Mouse (Mus musculus) layer of hippocampus, postnatal 36 days (tissue): ENCODE measurements around the gene Ctsk. TPM values are rescaled to one million over a fixed set of nuclear protein-coding genes. Genes with fewer than 3 reads are reported as not detected.
"Not testable (repeated sequence)": the region's sequence is repeated elsewhere in the genome, so short reads cannot be mapped to it uniquely, and the experiment has no call there.

Source experiments
- DNase-seq, 2 experiments: peaks; one replicate each; pipeline ENCODE4 v3.0.0; 2022
- total RNA-seq, 2 experiments: library from RNA; stranded (reverse); gene quantifications; 2 replicates each; pipeline ENCODE4 v1.2.3; 2021

Ctsk gene
- total RNA-seq, 2 experiments from 2014 or later = 3.1 to 3.7 TPM

DNA sequence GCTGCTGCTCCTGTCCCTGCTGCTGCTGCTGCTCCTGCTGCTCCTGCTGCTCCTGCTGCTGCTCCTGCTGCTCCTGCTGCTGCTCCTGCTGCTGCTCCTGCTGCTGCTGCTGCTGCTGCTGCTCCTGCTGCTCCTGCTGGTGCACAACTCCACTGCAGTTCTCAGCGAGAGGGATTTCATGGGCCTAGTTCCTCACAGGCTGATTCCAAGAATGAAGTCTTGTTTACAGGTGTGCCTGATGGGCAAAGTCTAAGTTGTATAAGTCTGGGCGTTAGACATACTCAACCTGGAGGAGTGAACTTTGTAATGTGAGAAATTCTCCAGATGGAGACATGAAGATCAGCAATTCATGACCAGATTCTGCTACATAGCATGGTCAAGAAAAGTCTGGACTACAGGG, 25.6 kb downstream of the Ctsk start:
- no peak for DNase-seq

DNA sequence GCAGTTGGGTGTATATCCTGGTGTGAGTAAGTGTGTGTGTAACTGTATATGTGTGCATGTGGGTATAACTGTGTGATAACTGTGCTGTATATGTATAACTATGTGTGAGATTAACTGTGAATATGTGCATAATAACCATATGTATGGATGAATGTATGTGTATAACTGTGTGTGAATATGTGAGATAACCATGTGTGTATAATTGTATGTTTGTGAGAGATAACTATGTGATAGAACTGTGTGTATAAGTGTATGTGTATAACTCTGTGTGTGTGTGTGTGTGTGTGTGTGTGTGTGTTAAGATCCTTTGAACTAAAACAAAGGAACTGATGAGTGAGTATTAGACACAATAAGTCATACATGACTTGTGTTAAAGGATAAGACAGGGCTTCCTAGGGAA, 27.1 kb downstream of the Ctsk start:
- no peak for DNase-seq

DNA sequence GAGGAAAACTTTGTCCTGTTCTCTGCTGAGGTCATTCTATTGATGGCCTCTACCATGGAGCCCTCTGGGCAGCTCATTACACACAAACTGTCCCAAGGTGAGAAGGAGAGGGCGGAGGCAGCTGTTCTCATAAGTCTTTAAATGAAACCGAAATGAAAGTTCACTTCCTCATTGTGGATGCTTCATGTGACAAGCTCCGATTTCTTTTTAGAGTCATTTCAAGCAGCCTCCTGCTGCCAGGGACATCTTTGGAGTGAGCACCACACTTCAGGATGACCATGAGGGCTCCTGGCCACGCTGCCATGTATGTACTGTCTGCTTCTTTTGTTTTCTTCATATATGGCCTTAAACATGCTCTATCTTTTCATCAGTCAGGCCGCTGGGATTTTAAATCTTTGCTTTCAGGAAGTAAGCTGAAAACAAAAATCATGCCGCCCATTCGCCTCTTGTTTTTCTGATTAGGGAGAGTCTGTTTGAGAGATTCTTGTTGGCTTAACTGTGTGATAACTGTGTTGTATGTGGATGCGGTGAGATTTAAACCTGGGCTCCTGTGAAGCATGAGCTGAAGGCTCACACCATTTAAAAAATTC, 27.7 kb downstream of the Ctsk start, which contains the start of gene Ctss:
Ctss (plus strand) TSS at position 165 of the 590 bp plus-strand sequence.
- DNase-seq = no peak

DNA sequence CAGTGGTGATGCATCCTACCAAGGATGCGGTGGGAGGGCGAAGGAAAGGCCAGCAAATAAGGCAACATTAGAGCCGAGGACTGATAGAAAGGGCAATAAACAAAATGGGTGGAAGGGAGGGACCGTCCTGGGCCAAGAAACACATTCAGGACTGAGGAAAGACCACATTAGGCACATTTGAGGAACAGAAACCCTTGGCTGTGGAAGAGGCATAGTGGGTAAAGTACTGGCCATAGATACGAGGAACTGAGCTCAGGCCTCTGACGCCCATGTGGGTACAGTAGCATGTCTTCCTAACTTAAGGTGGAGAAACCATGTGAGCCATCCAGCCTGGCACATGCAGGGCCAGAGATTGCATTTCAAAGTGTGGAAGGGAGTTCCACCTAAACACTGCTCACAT, 30.8 kb downstream of the Ctsk start:
- no peak for DNase-seq

DNA sequence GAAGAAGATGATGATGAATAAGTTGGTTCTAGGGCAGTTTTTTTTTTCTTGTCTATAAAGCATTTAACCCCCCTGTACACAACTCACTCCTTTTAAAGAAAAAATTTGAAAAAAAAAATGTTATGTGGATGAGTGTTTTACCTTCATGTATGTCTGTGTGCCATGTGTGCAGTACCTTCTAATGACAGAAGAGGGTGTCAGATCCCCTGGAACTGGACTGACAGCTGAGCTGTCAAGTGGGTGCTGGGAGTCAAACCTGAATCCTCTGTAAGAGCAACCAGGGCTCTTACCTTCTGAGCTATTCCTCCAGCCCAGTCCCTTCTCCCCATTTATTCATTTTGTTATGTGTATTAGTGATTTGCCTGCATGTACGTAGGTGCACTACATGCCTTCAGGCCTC, 32.0 kb downstream of the Ctsk start:
- no peak for DNase-seq

DNA sequence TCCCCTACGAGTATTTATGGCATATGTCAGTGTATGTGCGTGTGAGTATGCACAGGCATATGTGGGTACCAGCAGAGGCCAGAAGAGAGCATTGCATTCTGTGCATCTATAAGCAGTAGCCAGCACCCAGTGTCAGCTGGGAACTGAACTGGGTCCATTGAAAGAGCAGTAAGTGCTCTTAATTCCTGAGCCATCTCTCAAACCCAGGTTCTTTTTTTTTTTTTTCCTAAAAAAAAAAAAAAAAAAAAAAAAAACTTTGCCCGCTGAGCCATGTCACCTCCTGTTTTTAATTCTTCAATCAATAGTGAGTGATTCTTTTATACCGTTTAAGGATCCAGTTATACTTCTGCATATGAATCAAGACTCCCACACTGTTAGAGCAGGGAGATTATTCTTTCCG, 34.3 kb downstream of the Ctsk start:
- DNase-seq = no peak

DNA sequence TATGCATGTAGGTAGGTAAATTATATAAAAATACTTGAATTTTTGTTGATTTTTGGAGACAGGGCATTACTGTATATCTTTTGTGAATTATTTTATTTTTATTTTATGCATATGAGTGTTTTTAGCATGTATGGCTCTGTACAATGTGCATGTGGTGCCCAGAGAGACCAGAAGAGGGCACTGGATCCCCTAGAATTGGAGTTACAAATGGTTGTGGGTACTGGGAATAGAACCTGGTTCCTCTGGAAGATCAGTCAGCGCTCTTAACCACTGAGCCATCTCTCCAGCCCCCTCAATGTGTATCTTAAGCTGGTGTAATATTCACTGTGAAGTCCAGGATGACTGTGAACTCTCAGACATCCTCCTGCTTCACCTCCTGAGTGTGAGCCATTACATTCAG, 35.9 kb downstream of the Ctsk start:
- DNase-seq = no peak

DNA sequence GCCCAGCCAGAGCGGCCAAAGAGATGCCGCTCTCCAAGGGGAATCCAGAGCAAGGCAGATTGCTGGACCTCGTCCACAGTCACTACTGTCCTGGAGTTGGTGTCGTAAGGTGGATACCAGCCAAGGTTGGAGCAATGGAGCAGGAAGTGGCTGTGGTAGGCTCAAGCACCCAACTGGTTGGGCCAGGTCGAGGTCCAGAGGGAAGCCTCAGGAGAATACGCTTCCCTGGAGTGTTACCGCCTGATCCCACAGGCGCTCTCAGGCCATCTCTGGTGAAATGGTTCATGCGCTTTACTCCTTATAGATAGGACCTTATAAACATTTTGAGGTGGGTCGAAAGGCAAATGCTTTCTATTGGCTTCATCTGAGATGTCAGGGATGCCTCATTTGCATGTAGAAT, 39.9 kb downstream of the Ctsk start:
- DNase-seq = no peak

DNA sequence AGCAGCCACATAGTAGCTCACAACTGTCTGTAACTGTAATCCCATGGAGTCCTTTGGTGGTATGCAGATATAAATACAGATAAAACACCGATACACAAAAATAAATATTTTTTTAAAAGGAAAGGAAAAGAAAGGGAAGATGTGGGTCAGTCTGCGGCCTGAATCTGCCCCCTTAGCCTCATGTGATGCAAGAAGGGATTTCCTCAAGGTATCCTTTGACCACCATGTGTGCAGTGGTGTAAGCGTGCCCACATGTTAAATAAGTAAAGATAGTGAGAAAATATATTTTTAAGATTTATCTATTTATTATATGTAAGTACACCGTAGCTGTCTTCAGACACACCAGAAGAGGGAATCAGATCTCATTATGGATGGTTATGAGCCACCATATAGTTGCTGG, 40.8 kb downstream of the Ctsk start:
- no peak for DNase-seq

DNA sequence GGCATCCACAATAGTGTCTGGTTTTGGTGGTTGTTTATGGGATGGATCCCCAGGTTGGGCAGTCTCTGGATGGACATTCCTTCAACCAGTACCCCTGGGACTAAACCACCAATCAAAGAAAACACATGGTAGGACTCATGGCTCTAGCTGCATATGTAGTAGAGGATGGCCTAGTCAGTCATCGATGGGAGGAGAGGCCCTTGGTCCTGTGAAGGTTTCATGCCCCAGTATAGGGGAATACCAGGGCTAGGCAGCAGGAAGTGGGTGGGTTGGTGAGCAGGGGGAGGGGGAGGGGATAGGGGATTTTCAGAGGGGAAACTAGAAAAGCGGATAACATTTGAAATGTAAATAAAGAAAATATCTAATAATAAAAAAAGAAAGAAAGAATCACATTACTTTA, 42.1 kb downstream of the Ctsk start:
- not testable (repeated sequence) for DNase-seq

DNA sequence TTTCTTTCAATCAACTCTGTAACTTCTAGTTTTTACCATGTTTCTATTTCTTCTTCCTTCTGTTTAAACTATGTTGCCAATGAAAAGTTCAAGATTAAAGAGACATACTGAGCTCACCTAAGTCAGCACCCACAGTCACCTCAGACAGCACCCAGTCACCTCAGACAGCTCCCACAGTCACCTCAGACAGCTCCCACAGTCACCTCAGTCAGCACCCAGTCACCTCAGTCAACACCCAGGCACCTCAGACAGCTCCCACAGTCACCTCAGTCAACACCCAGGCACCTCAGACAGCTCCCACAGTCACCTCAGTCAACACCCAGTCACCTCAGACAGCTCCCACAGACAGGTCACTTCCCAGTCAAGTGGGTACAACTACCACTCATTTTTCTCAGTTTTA, 43.1 kb downstream of the Ctsk start:
- no peak for DNase-seq

DNA sequence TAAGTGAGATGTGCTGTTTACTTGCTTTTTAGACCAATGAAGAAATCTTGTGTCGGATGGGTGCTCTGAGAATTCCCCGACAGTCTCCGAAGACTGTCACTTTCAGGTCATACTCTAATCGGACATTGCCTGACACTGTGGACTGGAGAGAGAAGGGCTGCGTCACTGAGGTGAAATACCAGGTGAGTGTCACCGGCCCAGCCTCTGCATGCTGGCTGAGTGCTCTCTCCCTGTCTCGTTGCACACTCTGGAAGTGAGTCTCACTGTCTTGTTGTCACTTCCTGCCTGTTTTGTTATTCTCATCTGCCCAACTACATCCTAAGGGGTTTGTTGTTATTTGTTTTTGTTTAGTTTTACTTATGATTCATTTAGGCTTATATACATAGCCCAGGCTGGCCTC, 43.9 kb downstream of the Ctsk start:
- no peak for DNase-seq

DNA sequence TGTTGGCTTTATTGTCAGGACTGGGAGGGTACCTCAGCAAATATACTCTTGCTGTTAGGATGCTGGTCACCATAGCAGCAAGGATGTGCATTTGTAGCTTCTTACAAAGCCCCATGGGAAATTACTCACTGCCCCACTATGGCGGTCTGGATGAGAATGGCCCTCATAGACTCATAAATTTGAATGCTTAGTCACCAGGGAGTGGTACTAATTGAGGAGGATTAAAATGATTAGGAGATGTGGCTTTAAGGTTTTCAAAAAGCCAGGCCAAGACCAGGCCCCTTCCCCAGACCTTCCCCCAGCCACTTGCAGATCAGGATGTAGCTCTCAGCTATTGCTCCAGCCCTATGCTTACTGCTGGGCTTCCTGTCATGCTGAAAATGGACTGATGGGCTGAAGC, 51.1 kb downstream of the Ctsk start:
- no peak for DNase-seq

DNA sequence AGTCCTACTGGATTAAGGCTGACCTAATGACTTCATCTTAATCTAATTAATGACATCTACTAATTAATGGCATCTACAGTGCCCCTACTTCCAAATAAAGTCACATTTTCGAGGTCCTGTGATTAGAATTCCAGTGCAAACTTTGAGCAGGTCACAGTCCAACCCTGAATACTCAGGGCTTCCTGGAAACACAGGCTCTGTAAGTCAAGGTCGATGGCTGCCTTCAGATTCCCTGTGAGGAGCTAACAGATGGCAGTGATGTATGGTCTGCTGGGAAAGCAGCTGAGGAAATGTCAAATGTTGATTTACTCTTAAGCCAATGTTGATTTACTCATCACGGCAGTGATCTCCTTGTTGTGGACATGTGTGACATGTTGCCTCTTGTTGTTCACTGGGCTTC, 54.9 kb downstream of the Ctsk start:
- no peak for DNase-seq

Other genes with a start within 250 kb of the Ctsk start
- gene Bnipl, start 248.1 kb upstream of the Ctsk start, total RNA-seq = under 1 TPM; 0.56 to 0.65 TPM
- gene Mindy1, start 217.9 kb upstream of the Ctsk start, total RNA-seq = 10 to 100 TPM; 19.3 to 19.4 TPM
- 10 to 100 TPM; 19.8 to 22.2 TPM for gene Prune1, start 217.2 kb upstream of the Ctsk start, total RNA-seq
- gene Anxa9, start 192.1 kb upstream of the Ctsk start, total RNA-seq = 1 to 10 TPM in 1 of 2 experiments, under 1 TPM in 1; 0.94 to 1.4 TPM
- gene Cers2, start 184.5 kb upstream of the Ctsk start, total RNA-seq = 10 to 100 TPM; 59.4 to 62.9 TPM
- gene Setdb1, start 142.1 kb upstream of the Ctsk start, total RNA-seq = 10 to 100 TPM; 36.0 to 40.2 TPM
- gene 4930558C23Rik, start 96.4 kb upstream of the Ctsk start, total RNA-seq = not detected
- 10 to 100 TPM; 36.3 to 44.3 TPM for gene Arnt, start 64.9 kb upstream of the Ctsk start, total RNA-seq
- gene Ctss, start 27.5 kb downstream of the Ctsk start, total RNA-seq = 10 to 100 TPM; 54.5 to 54.7 TPM
- gene Hormad1, start 60.4 kb downstream of the Ctsk start, total RNA-seq = not detected
- 10 to 100 TPM; 26.3 to 26.4 TPM for gene Golph3l, start 89.7 kb downstream of the Ctsk start, total RNA-seq
- gene Ensa, start 125.7 kb downstream of the Ctsk start, total RNA-seq = 100 to 1,000 TPM; 310 TPM
- gene Mcl1, start 159.5 kb downstream of the Ctsk start, total RNA-seq = 10 to 100 TPM; 60.8 to 61.3 TPM
- gene Adamtsl4, start 188.7 kb downstream of the Ctsk start, total RNA-seq = 1 to 10 TPM; 5.0 to 5.1 TPM
- gene Ecm1, start 240.3 kb downstream of the Ctsk start, total RNA-seq = 10 to 100 TPM in 1 of 2 experiments, 1 to 10 TPM in 1; 8.4 to 10.5 TPM